Mouse (Mus musculus) urinary bladder, postnatal 4 days (tissue): ENCODE results near the gene Akr1c19.
"Not testable (repeated sequence)": the region's sequence is repeated elsewhere in the genome, so short reads cannot be mapped to it uniquely, and the experiment has no call there.

ENCODE experiments used
- DNase-seq, 2 experiments: peaks; one replicate each; pipeline ENCODE4 v3.0.0; 2021 to 2022; ENCODE audit warnings: low spot score in 2 of 2

Akr1c19 gene

GRCm38 (mm10) chr13:4228441-4228840, at the start of gene Akr1c19:
Akr1c19 (plus strand) TSS chr13:4228700.
- no peak for DNase-seq

- not testable (repeated sequence) for DNase-seq
These were observed 47.2 kb upstream of the Akr1c19 start for GRCm38 (mm10) chr13:4181321-4181720.

- no peak for DNase-seq
These were observed 45.4 kb upstream of the Akr1c19 start for GRCm38 (mm10) chr13:4183116-4183515.

GRCm38 (mm10) chr13:4186641-4187411, 41.7 kb upstream of the Akr1c19 start:
- DNase-seq: not testable (repeated sequence)

- DNase-seq: no peak
These were observed 40.3 kb upstream of the Akr1c19 start for GRCm38 (mm10) chr13:4188174-4188573.

- DNase-seq: no peak
These were observed 37.6 kb upstream of the Akr1c19 start, which contains the start of gene Akr1c13 for GRCm38 (mm10) chr13:4190904-4191303. Akr1c13 (plus strand) TSS chr13:4191150.

GRCm38 (mm10) chr13:4192511-4192910, 36.0 kb upstream of the Akr1c19 start:
- no peak for DNase-seq

GRCm38 (mm10) chr13:4206147-4206903, 22.2 kb upstream of the Akr1c19 start:
- DNase-seq: no peak

GRCm38 (mm10) chr13:4211560-4212299, 16.8 kb upstream of the Akr1c19 start:
- no peak for DNase-seq

GRCm38 (mm10) chr13:4212309-4212708, 16.2 kb upstream of the Akr1c19 start:
- DNase-seq: no peak

GRCm38 (mm10) chr13:4215496-4215895, 13.0 kb upstream of the Akr1c19 start:
- DNase-seq: not testable (repeated sequence)

GRCm38 (mm10) chr13:4230841-4231623, 2.5 kb downstream of the Akr1c19 start:
- no peak for DNase-seq

GRCm38 (mm10) chr13:4233135-4233534, 4.6 kb downstream of the Akr1c19 start:
- no peak for DNase-seq

GRCm38 (mm10) chr13:4233536-4234172, 5.2 kb downstream of the Akr1c19 start:
- no peak for DNase-seq

- DNase-seq: no peak
These were observed 16.5 kb downstream of the Akr1c19 start for GRCm38 (mm10) chr13:4244861-4245559.

- no peak for DNase-seq
These were observed 20.8 kb downstream of the Akr1c19 start for GRCm38 (mm10) chr13:4249347-4249746.

GRCm38 (mm10) chr13:4256894-4257293, 28.4 kb downstream of the Akr1c19 start:
- not testable (repeated sequence) for DNase-seq

GRCm38 (mm10) chr13:4257349-4257748, 28.8 kb downstream of the Akr1c19 start:
- DNase-seq: no peak

- DNase-seq: no peak
These were observed 36.1 kb downstream of the Akr1c19 start for GRCm38 (mm10) chr13:4264612-4265011.

- DNase-seq: no peak
These were observed 36.5 kb downstream of the Akr1c19 start for GRCm38 (mm10) chr13:4265047-4265446.
